Mouse (Mus musculus): ENCODE results near the gene Pum1.
"Not testable (repeated sequence)": the region's sequence is repeated elsewhere in the genome, so short reads cannot be mapped to it uniquely, and the experiment has no call there.

Pum1 gene

GRCm38 (mm10) chr4:130662979-130663725 is at the start of gene Pum1:
Pum1 (plus strand) TSS chr4:130663321.
- peak; percentile 94 for DNase-seq (ENCODE audit: low spot score)

GRCm38 (mm10) chr4:130629391-130629790 is 33.7 kb upstream of the Pum1 start:
- peak; percentile 47 for DNase-seq (ENCODE audit: low spot score)

- DNase-seq (ENCODE audit: low spot score): no peak
Observed at GRCm38 (mm10) chr4:130630232-130630847, 32.8 kb upstream of the Pum1 start.

- not testable (repeated sequence) for DNase-seq (ENCODE audit: low spot score)
Observed at GRCm38 (mm10) chr4:130635076-130635475, 28.0 kb upstream of the Pum1 start.

GRCm38 (mm10) chr4:130636761-130637160 is 26.4 kb upstream of the Pum1 start:
- DNase-seq (ENCODE audit: low spot score): no peak

GRCm38 (mm10) chr4:130637488-130638422 is 25.4 kb upstream of the Pum1 start:
- DNase-seq (ENCODE audit: low spot score): no peak

GRCm38 (mm10) chr4:130640031-130640717 is 22.9 kb upstream of the Pum1 start:
- peak; percentile 51 for DNase-seq (ENCODE audit: low spot score)

GRCm38 (mm10) chr4:130642468-130642867 is 20.7 kb upstream of the Pum1 start:
- DNase-seq (ENCODE audit: low spot score): no peak

- no peak for DNase-seq (ENCODE audit: low spot score)
Observed at GRCm38 (mm10) chr4:130645426-130645825, 17.7 kb upstream of the Pum1 start.

- DNase-seq (ENCODE audit: low spot score): no peak
Observed at GRCm38 (mm10) chr4:130651286-130651685, 11.8 kb upstream of the Pum1 start.

- no peak for DNase-seq (ENCODE audit: low spot score)
Observed at GRCm38 (mm10) chr4:130652546-130652945, 10.6 kb upstream of the Pum1 start.

- DNase-seq (ENCODE audit: low spot score): no peak
Observed at GRCm38 (mm10) chr4:130657820-130658565, 5.1 kb upstream of the Pum1 start.

GRCm38 (mm10) chr4:130659470-130659869 is 3.7 kb upstream of the Pum1 start:
- no peak for DNase-seq (ENCODE audit: low spot score)

GRCm38 (mm10) chr4:130660106-130660505 is 3.0 kb upstream of the Pum1 start:
- DNase-seq (ENCODE audit: low spot score): no peak

- no peak for DNase-seq (ENCODE audit: low spot score)
Observed at GRCm38 (mm10) chr4:130661151-130661550, 2.0 kb upstream of the Pum1 start.

GRCm38 (mm10) chr4:130662305-130662704 is 816 bp upstream of the Pum1 start:
- not testable (repeated sequence) for DNase-seq (ENCODE audit: low spot score)

GRCm38 (mm10) chr4:130663810-130664401 is 785 bp downstream of the Pum1 start:
- DNase-seq (ENCODE audit: low spot score): peak; percentile 68

- no peak for DNase-seq (ENCODE audit: low spot score)
Observed at GRCm38 (mm10) chr4:130664414-130665029, 1.4 kb downstream of the Pum1 start.

GRCm38 (mm10) chr4:130665176-130665575 is 2.1 kb downstream of the Pum1 start:
- no peak for DNase-seq (ENCODE audit: low spot score)

GRCm38 (mm10) chr4:130667686-130668085 is 4.6 kb downstream of the Pum1 start:
- DNase-seq (ENCODE audit: low spot score): no peak
